Mouse (Mus musculus) liver, postnatal 0 days (tissue): Measurements from ENCODE around the gene Mtx3. TPM values are rescaled to one million over a fixed set of nuclear protein-coding genes. Genes with fewer than 3 reads are reported as not detected.
A peak's percentile ranks its signal among the peaks of the same experiment; 100 is the strongest.
"Not testable (repeated sequence)": the region's sequence is repeated elsewhere in the genome, so short reads cannot be mapped to it uniquely, and the experiment has no call there.

Experiments
- ATAC-seq: fragments of 200-750 bp; cut with Nextera tagmentation; 2 replicates; pipeline ENCODE4 v1.8.0; 2017; ENCODE audit warnings: mild to moderate bottlenecking, moderate library complexity
- DNase-seq: peaks from one replicate; pipeline ENCODE4 v3.0.0-alpha.2; 2016
- H3K27ac ChIP-seq: fragments of 300-500 bp; sonication (generic); 2 replicates; pipeline ENCODE4 v1.5.1; 2014; ENCODE audit warnings: antibody characterized with exemption, moderate library complexity, mild to moderate bottlenecking, low read depth
- H3K27me3 ChIP-seq: fragments of 300-500 bp; sonication (generic); 2 replicates; pipeline ENCODE4 v1.6.1; 2014; ENCODE audit warnings: low read length, control low read depth, mixed read lengths; ENCODE audit not compliant: insufficient read depth
- H3K36me3 ChIP-seq: fragments of 300-500 bp; sonication (generic); replicated peaks from 2 replicates; pipeline ENCODE4 v1.6.1; 2014; ENCODE audit warnings: mild to moderate bottlenecking, control low read depth, low read length, moderate library complexity, mixed read lengths; ENCODE audit not compliant: insufficient read depth
- H3K4me1 ChIP-seq: fragments of 300-500 bp; sonication (generic); 2 replicates; pipeline ENCODE4 v1.6.1; 2014; ENCODE audit warnings: antibody characterized with exemption, mild to moderate bottlenecking, control low read depth; ENCODE audit not compliant: insufficient read depth
- H3K4me2 ChIP-seq: fragments of 300-500 bp; sonication (generic); 2 replicates; pipeline ENCODE4 v1.6.1; 2014; ENCODE audit warnings: low read depth, mild to moderate bottlenecking, low read length, moderate library complexity, mixed read lengths
- H3K4me3 ChIP-seq: fragments of 300-500 bp; sonication (generic); 2 replicates; pipeline ENCODE4 v1.5.1; 2014; ENCODE audit warnings: low read depth, low read length
- H3K9ac ChIP-seq: fragments of 300-500 bp; sonication (generic); replicated peaks from 2 replicates; pipeline ENCODE4 v1.6.1; 2014; ENCODE audit warnings: mild to moderate bottlenecking, moderate library complexity
- H3K9me3 ChIP-seq: fragments of 300-500 bp; sonication (generic); 2 replicates; pipeline ENCODE4 v1.6.1; 2016; ENCODE audit warnings: mild to moderate bottlenecking, control low read depth, low read length, mixed read lengths
- CTCF ChIP-seq: sonication (generic); IDR thresholded peaks from 2 replicates; pipeline ENCODE4 v1.5.1; 2016; ENCODE audit warnings: antibody characterized with exemption, low read depth
- EP300 ChIP-seq: IDR thresholded peaks from 2 replicates; pipeline ENCODE4 v1.6.1; 2016; ENCODE audit warnings: antibody characterized with exemption, low read depth, mild to moderate bottlenecking
- WGBS: fragments of 180-500 bp; shearing (Covaris S2); extraction: QIAGEN DNeasy Blood & Tissue Kit; methylation state at CpG from one replicate; pipeline ENCODE4 v1.1.7; 2014; ENCODE audit not compliant: insufficient replicate concordance; 5-methylcytosine and 5-hydroxymethylcytosine counted together
- polyA plus RNA-seq: library from polyadenylated mRNA; unstranded; fragments of >200 nt; fragmentation: Nextera tagmentation; extraction: Ambion mirVana; gene quantifications from 2 replicates; pipeline ENCODE4 v1.2.1, GENCODE M21; 2015

The Mtx3 gene
- 0.77 and 0.81 TPM in 2 replicates for polyA plus RNA-seq

DNA sequence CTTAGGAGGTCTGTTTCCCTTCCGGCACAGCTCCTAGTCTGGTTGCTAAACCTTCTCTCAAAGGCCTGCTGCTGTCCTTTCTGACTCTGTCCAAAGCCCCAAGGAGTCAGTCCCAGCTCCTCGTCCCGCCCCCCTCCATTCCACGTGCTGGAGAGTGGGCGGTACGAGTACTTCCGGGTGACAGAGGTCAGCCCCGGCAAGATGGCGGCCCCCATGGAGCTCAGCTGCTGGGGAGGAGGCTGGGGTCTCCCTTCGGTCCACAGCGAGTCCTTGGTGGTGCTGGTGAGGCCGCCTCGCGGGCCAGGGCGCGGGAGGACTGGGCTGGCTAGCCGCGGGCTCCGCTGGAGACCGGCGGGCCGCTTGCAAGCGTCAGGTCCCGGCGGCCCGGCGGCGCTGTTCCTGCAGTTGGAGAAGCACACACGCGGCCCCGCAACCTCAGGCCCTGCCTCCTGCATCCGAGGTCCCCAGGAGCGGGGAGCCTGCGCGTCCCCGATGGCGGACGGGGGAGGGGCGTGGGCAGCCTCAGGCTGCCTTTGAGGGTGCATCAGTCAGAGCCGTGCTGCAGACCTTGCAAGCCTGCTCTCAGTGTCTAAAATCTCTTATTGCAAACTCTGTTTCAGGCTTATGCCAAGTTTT lies at the start of gene Mtx3:
Gene Mtx3, plus strand, starts transcription at position 175 of the 636 bp plus-strand sequence.
- TF ChIP-seq EP300 = no peak
- H3K9me3 ChIP-seq = no peaks in the 10 kb centered on the region
- peaks cover 9% of the 10 kb centered on the region for H3K4me1 ChIP-seq
- DNase-seq (peak; percentile 86), ATAC-seq (peak; percentile 91)
- H3K9ac ChIP-seq = peak within 1 kb of the TSS; percentile 71
- peak within 1 kb of the TSS; percentile 94 for H3K4me2 ChIP-seq
- H3K27ac ChIP-seq = peak within 1 kb of the TSS; percentile 58
- peak within 1 kb of the TSS; percentile 79 for H3K4me3 ChIP-seq
- no peaks in the 10 kb centered on the region for H3K27me3 ChIP-seq
- peaks cover 15% of the 10 kb centered on the region for H3K36me3 ChIP-seq
- WGBS = 4% methylated on average over 40 of the region's 40 CpGs

DNA sequence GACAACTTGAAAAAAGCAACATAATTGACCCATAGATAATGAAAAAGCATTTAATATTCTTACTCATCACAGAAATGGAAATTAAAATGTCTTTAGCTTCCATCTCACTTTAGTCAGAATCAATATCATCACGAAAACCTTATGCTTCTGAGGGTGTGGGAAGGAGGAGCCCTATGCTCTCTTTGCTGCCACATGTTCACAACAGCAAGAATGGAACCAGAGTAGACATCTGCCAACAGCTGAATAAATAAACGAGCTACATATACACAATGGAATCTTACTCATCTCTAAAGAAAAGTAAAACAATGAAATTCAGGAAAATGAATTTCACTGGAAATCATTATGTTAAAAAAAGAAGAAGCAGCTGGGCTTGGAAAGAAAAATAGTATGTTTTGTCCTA lies 45.7 kb upstream of the Mtx3 start:
- Histone ChIP-seq H3K4me3 (no peak overlapping the region), H3K4me1 (peaks cover 5% of the 10 kb centered on the region; the same call in 1 of the 2 replicates), H3K9ac (no peak overlapping the region), H3K9me3 (no peaks in the 10 kb centered on the region), H3K36me3 (no peaks in the 10 kb centered on the region), H3K27me3 (peaks cover 18% of the 10 kb centered on the region), H3K27ac (no peak overlapping the region), H3K4me2 (no peak overlapping the region)
- TF ChIP-seq CTCF (no peak), EP300 (no peak)
- no peak for DNase-seq
- no peak for ATAC-seq
- 53% methylated on average over 2 of the region's 2 CpGs for WGBS

DNA sequence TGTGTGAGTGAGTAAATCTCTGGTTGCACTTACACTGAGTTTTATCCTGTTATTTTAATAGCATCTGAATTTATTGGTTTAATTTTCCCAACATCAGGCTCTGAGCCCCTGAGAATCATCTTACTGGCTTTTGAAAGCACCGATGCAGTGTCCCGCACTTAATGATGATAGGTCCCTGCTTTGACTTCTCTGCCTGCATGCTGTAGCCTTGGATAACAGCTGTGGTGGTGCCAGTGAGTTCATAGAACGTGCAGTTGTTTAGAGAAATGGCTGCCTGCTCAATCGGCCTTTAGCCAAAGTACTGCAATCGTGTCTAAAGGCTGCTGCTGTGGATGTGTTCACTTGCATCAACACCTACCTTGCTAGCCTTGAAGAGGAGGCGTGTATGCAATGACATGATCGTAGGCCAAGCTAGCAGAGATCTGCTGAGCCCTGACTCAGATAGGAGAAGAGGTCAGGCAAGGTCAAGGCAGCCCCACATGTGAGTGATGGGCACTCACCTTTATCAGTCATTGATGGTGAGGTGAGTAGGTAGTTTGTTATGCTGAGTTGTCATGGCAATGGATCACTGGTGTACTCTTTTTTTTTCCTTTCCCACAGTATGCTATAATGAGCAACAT lies 45.1 kb upstream of the Mtx3 start:
- WGBS = 60% methylated on average over 7 of the region's 7 CpGs
- DNase-seq (no peak), ATAC-seq (no peak)
- Histone ChIP-seq H3K4me3 (no peak overlapping the region), H3K4me1 (peaks cover 5% of the 10 kb centered on the region; the same call in 1 of the 2 replicates), H3K4me2 (no peak overlapping the region), H3K27me3 (peaks cover 13% of the 10 kb centered on the region), H3K9me3 (no peaks in the 10 kb centered on the region), H3K9ac (no peak overlapping the region), H3K27ac (no peak overlapping the region), H3K36me3 (no peaks in the 10 kb centered on the region)
- TF ChIP-seq EP300 = no peak
- TF ChIP-seq CTCF = no peak

- H3K9ac ChIP-seq = no peak overlapping the region
- H3K4me3 ChIP-seq = no peak overlapping the region
- TF ChIP-seq EP300 (no peak), CTCF (no peak)
- H3K9me3 ChIP-seq = no peaks in the 10 kb centered on the region
- H3K27ac ChIP-seq = no peak overlapping the region
- ATAC-seq (no peak), DNase-seq (no peak)
- H3K36me3 ChIP-seq = no peaks in the 10 kb centered on the region
- H3K4me2 ChIP-seq = no peak overlapping the region
- H3K4me1 ChIP-seq = no peaks in the 10 kb centered on the region
- no peaks in the 10 kb centered on the region for H3K27me3 ChIP-seq
These were observed 37.8 kb upstream of the Mtx3 start for GRCm38 (mm10) chr13:92806785-92807184.

- ATAC-seq (no peak), DNase-seq (no peak)
- no peaks in the 10 kb centered on the region for H3K36me3 ChIP-seq
- H3K27me3 ChIP-seq = no peaks in the 10 kb centered on the region
- WGBS = 81% methylated on average over 3 of the region's 3 CpGs
- H3K4me3 ChIP-seq = no peak overlapping the region
- no peak overlapping the region for H3K4me2 ChIP-seq
- no peaks in the 10 kb centered on the region for H3K4me1 ChIP-seq
- no peak overlapping the region for H3K9ac ChIP-seq
- no peak overlapping the region for H3K27ac ChIP-seq
- TF ChIP-seq EP300 (no peak), CTCF (no peak)
- H3K9me3 ChIP-seq = no peaks in the 10 kb centered on the region
These were observed 36.7 kb upstream of the Mtx3 start for GRCm38 (mm10) chr13:92807849-92808248.

GRCm38 (mm10) chr13:92810592-92810991 lies 34.0 kb upstream of the Mtx3 start:
- DNase-seq, H3K27me3 ChIP-seq, H3K4me3 ChIP-seq, ATAC-seq, H3K9me3 ChIP-seq, H3K4me2 ChIP-seq, H3K27ac ChIP-seq, H3K9ac ChIP-seq, H3K4me1 ChIP-seq, H3K36me3 ChIP-seq: not testable (repeated sequence)
- WGBS = 76% methylated on average over 1 of the region's 1 CpGs

DNA sequence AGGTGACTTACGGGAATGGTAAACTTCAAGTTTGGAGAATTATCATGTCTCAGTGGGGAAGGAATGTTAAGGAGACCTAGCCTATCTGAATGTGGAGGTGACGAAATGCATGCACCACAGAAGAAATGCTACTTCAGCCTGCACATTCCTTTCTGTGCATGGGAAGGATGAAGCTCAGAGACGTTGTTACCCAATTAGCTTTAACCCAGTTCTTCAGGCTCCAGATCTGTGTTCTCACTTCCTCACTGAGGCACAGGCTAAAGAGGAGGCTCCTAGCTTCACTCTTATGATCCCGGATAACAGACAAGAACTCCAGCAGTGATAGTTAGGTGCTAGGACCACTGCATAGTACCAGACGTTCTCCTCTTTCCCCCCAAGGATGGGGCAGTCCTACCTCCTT lies 28.2 kb upstream of the Mtx3 start:
- Histone ChIP-seq H3K9me3 (no peaks in the 10 kb centered on the region), H3K4me1 (no peaks in the 10 kb centered on the region), H3K27me3 (no peaks in the 10 kb centered on the region), H3K36me3 (no peaks in the 10 kb centered on the region), H3K9ac (no peak overlapping the region), H3K27ac (no peak overlapping the region), H3K4me3 (no peak overlapping the region), H3K4me2 (no peak overlapping the region)
- 62% methylated on average over 5 of the region's 5 CpGs for WGBS
- ATAC-seq = no peak
- no peak for TF ChIP-seq EP300
- TF ChIP-seq CTCF = no peak
- no peak for DNase-seq
